Mouse (Mus musculus) embryonic stem cell, embryonic (primary cell): ENCODE results near the gene Pcp2.

Source experiments
- CTCF ChIA-PET, 4 experiments: fragments of 300-600 bp in 2 of 4; fragments of 350-600 bp in 2 of 4; sonication (Branson Sonifier 250); formaldehyde crosslinking; loops; one replicate each; lab custom pipeline; 2022; ENCODE audit warnings: inconsistent platforms in 2 of 4; lab: Charles Lee
- POLR2A ChIA-PET, 4 experiments: fragments of 300-600 bp in 2 of 4; fragments of 350-600 bp in 2 of 4; sonication (Branson Sonifier 250); formaldehyde crosslinking; loops; one replicate each; lab custom pipeline; 2022; ENCODE audit warnings: antibody characterized with exemption in 4 of 4, inconsistent platforms in 1 of 4; lab: Charles Lee

The Pcp2 gene

DNA sequence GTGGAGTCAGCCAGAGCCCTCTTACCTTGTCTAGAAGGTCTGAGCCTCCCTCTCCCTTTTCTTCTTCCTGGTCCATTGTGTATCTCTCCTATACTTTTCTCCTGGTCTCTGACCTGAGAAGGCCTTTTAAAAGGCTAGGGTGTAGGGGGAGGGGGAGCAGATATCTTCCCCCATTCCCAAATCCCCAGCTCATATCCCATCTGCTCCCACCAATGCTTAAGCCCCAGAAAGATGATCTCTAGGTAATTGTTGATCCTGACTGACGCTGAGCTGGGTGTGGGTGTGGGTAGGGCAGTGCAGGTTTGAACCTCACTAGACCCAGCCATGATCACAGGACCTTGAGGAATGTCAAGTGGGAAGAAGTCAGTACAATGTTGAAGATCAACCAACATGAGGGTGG lies at the start of gene Pcp2:
Gene Pcp2 (minus strand): TSS at position 101 of the 400 bp plus-strand sequence.
- ChIA-PET CTCF (no interaction called here), POLR2A (interaction anchor here in 3 of 4 experiments (0.7 to 1.5 kb wide), 5 partner anchors 8 to 165 kb away, joined by 3 to 5 read pairs (median 4); no protein-coding TSS in a partner anchor)

DNA sequence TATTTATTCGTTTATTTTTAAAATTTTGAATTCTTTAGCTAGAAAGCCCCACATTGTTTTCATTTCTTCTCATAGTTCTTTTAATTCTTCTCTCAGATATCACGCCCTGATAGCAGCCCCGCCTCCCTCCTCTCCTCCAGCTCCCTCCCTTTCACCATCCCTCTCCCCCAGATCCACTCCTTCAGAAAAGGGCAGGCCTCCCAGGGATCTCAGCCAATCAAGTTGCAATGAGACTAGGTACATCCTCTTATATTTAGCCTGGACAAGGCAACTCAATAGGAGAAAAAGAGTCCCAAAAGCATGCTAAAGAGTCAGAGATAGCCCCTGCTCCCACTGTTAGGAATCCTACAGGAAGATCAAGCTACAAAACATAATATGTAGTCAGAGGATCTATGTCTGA lies 49.3 kb upstream of the Pcp2 start:
- ChIA-PET POLR2A (interaction anchor here in 3 of 4 experiments (0.6 to 4.4 kb wide), 8 partner anchors 45 to 248 kb away, joined by 3 to 15 read pairs (median 4); partner anchors contain the start of genes C330021F23Rik (in 1 of the 3), Pet100 (in 1 of the 3), Pnpla6 (in 1 of the 3) and Xab2 (in 1 of the 3)), CTCF (interaction anchor here in 1 of 4 experiments (3.3 kb wide), 1 partner anchor 208 kb away, joined by 43 read pairs; the partner anchor contains the start of gene Pex11g)

DNA sequence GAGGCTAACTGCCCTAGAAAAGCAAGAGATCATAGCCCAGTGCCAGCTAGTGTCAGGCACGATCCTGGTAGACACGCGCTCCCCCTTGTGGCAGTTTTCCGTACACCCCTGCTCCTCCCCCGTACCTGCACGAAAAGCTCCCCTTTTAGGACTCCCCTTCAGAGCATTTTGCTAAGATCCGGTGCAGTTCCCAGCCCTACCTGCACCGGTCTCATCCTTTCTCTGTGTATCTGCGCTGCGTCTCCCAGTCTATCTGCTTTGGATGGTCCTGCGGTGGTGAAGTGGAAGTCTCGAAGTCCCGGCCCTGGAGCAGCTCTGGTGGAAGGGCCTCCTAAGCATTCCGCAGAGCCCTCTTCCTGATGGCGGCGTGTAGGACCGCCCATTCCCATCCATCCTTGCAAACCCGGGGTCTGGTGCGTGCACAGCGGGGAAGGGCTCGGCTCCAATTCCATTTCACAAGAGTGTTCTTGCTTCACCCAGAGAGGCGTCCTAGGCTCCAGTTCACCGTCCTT lies 46.7 kb upstream of the Pcp2 start, which contains the start of gene Fcor:
Gene Fcor (minus strand): TSS at position 383 of the 512 bp plus-strand sequence.
- POLR2A ChIA-PET, result interaction anchor here (0.5 to 3.8 kb wide), 56 partner anchors 15 to 449 kb away, joined by 3 to 14 read pairs (median 4); partner anchors contain the start of genes C330021F23Rik (in 4 of the 4), Pnpla6 (in 3 of the 4), Pet100 (in 2 of the 4) and Xab2 (in 2 of the 4)
- CTCF ChIA-PET, result interaction anchor here (0.5 to 3.3 kb wide), 103 partner anchors 9 to 670 kb away, joined by 3 to 43 read pairs (median 4); partner anchors contain the start of genes C330021F23Rik (in 3 of the 4), Insr (in 3 of the 4), Pnpla6 (in 3 of the 4) and Retn (in 3 of the 4)

DNA sequence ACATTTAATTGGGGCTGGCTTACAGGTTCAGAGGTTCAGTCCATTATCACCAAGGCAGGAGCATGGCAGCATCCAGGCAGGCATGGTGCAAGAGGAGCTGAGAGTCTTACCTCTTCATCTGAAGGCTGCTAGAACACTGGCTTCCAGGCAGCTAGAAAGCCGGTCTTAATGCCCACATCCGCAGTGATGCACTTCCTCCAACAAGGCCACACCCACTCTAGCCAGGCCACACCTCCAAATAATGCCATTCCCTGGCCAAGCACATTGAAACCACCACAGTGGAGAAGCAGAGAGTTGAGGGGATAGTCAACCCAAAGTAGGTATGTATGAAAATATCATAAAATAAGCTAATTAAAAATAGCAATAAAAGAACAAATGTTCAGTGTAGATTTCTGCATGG lies 45.0 kb upstream of the Pcp2 start:
- ChIA-PET POLR2A (interaction anchor here in 3 of 4 experiments (0.6 to 3.8 kb wide), 5 partner anchors 17 to 523 kb away, joined by 3 to 14 read pairs (median 3); partner anchors contain the start of gene Pnpla6 (in 1 of the 3)), CTCF (interaction anchor here in 2 of 4 experiments (0.6 to 3.2 kb wide), 6 partner anchors 13 to 111 kb away, joined by 3 to 39 read pairs (median 4); partner anchors contain the start of gene Retn (in 1 of the 2))

DNA sequence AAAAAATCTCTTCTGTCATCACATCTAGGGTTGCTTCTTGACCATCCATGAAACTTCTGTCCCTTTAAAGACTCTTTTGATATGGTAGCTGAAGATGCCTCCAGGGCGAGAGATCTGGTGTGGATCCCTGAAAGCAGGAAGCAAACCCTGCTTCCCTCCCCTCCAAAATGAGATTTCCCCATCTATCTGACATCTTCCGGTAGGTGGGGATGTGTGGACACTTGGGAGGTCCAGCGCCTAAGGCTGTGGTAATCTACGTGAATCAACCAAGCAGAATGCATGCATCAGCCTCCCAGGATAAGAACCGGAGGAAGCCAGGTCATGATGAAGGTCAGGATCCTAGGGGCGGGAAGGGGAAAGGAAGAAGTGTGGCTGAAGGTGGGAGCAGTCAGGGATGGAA lies 40.2 kb upstream of the Pcp2 start, which contains the start of gene Mcemp1:
Gene Mcemp1 (plus strand): TSS at position 248 of the 400 bp plus-strand sequence.
- ChIA-PET POLR2A (interaction anchor here in 3 of 4 experiments (0.6 to 2.7 kb wide), 9 partner anchors 10 to 273 kb away, joined by 3 to 8 read pairs (median 3); partner anchors contain the start of genes Arhgef18 (in 1 of the 3), Retn (in 1 of the 3), Stxbp2 (in 1 of the 3) and Trappc5 (in 1 of the 3)), CTCF (interaction anchor here in 3 of 4 experiments (0.8 to 1.5 kb wide), 3 partner anchors 11 to 106 kb away, joined by 3 to 5 read pairs (median 3); partner anchors contain the start of gene Trappc5 (in 1 of the 3))

DNA sequence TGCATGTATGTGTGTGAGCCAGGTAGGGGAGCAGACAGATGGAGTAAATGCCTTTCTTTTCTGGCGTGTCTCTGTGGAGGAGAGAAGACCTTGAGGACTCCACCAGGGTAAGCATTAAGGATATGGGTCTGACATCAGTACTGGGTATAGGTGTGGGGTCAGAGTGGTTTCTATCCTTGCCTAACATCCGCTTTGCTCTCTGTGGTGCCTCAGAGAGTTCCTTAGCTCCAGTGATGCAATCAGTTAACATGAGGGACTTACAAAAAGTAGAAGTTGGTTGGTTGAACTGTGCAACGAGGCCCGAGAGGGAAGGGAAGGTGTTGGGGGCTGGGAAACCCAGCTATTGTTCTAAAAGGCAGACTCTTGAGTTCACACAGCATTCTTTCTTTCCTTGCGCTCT lies 39.1 kb upstream of the Pcp2 start:
- CTCF ChIA-PET, result interaction anchor here in 1 of 4 experiments (0.6 to 0.7 kb wide), 2 partner anchors 201 to 291 kb away, joined by 3 to 8 read pairs; no protein-coding TSS in a partner anchor
- POLR2A ChIA-PET, result interaction anchor here in 2 of 4 experiments (0.7 to 2.7 kb wide), 5 partner anchors 9 to 51 kb away, joined by 3 to 8 read pairs (median 4); partner anchors contain the start of gene Stxbp2 (in 1 of the 2)

DNA sequence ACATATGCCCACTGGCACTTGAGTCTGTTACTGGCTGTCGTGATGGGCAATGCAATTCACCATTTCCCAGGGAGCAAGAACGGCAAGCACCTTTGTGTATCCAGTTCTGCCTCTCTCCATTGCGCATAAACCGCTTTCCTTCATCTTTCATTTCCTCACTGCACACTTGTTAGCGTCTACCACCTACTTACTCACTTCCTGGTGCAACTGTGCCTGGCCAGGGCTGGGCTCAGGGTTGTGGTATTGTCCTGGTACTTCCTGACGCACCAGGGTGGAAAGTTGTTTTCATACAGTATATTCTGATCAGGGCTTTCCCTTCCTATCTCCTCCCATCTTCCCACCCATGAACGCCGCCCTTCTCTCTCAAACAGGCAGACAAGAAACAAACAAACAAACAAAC lies 35.5 kb upstream of the Pcp2 start:
- ChIA-PET CTCF (interaction anchor here in 1 of 4 experiments (2.5 kb wide), 1 partner anchor 11 kb away, joined by 9 read pairs; the partner anchor contains the start of gene Fcor), POLR2A (no interaction called here)

DNA sequence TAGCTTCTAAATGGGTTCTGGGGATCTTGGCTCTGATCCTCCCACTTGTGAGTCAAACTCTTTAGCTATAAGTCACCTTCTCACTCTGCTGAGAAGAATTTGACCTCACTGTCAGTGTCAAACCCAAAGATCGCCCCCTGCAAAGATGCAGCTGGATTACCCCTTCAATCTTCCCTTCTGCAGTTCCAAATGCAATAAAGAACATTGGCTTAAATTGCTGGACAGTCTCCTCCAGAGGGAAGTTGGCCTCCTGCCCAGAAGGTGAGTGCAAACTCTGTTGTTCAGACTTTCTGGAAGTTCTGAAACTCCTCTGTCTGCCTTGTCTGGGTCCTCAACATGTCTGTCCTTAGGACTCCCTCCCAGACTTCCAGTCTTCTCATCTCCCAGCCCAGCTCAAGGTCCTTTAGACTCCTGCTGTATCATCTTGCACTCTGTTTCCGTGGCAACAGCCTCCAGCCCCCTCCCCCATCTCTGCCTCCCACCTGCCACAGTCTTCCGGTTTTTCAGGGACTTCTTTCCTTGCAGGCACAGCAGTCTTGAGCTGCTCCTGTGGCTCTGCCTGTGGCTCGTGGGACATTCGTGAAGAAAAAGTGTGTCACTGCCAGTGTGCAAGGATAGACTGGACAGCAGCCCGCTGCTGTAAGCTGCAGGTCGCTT lies 31.5 kb upstream of the Pcp2 start:
- POLR2A ChIA-PET, result interaction anchor here in 2 of 4 experiments (0.6 to 1.7 kb wide), 8 partner anchors 11 to 269 kb away, joined by 3 to 6 read pairs (median 3); partner anchors contain the start of genes Fcor (in 1 of the 2) and Stxbp2 (in 1 of the 2)
- CTCF ChIA-PET, result interaction anchor here (0.5 to 2.0 kb wide), 9 partner anchors 11 to 182 kb away, joined by 3 to 8 read pairs (median 4); partner anchors contain the start of genes Fcor (in 4 of the 4) and Trappc5 (in 1 of the 4)

DNA sequence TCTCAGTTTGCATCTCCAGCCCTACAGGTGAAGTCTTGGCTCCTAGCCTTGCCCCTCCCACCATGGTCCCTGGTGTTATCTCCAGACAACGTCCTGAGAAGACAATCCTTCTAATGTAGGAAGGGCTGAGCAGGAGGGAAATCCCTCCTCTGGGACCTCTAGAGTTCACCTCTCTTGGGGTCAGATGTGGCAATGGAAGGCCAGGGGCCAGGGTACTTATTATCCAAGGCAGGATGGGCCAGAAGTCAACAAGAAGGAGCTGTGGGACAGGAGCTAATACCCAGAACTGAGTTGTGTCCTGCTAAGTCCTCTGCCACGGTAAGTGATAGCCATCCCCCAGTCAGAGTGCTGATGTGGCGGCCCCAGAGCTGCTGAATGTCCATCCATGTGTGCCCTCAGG lies 30.2 kb upstream of the Pcp2 start, which contains the start of gene Retn:
Gene Retn (plus strand): TSS at position 245 of the 400 bp plus-strand sequence.
- ChIA-PET CTCF (interaction anchor here (0.6 to 1.7 kb wide), 8 partner anchors 8 to 97 kb away, joined by 3 to 6 read pairs (median 4); partner anchors contain the start of genes Fcor (in 4 of the 4) and Trappc5 (in 1 of the 4)), POLR2A (interaction anchor here in 3 of 4 experiments (0.9 to 2.0 kb wide), 13 partner anchors 9 to 155 kb away, joined by 3 to 8 read pairs (median 3); partner anchors contain the start of genes Fcor (in 1 of the 3), Mcemp1 (in 1 of the 3), Mcoln1 (in 1 of the 3) and Pet100 (in 1 of the 3))

DNA sequence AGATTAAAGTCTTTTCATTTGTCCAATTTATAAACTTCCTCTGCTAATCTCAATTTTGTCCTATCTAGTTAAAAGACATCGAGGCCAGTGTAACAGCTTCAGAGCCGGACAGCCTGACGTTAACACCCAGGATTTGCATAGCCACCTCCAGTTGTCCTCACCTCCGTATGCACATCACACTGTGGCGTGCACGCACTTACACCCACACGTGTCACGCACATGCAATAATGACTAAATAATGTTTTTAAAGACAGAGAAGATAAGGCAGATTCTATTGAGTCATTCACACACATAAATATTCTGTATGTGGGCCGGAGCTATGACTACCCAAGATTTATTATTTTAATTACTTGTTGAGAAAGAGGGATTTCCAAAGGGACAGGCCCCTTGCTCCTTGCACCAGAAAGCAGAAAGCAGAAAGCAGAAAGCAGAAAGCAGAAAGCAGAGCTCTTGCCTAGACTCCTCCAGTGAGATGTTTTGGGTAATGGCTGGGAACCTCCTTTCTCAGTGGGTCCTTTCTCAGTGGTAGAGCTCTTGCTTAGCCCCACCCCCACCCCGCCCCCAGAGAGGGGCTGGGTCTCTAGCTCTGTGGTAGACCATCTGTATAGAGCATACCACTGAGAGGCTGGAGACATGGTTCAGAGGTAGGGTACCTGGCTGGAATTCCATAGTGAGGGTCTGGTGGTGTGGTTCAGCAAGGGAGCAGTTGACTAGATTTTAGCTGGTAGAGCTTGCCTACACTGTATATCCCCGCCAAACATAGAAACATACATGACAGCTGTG lies 29.6 kb upstream of the Pcp2 start:
- POLR2A ChIA-PET, result interaction anchor here in 3 of 4 experiments (0.6 to 2.0 kb wide), 17 partner anchors 9 to 155 kb away, joined by 3 to 8 read pairs (median 3); partner anchors contain the start of genes Fcor (in 2 of the 3), Mcemp1 (in 1 of the 3), Mcoln1 (in 1 of the 3) and Pet100 (in 1 of the 3)
- CTCF ChIA-PET, result interaction anchor here (0.9 to 1.7 kb wide), 7 partner anchors 9 to 96 kb away, joined by 3 to 6 read pairs (median 4); partner anchors contain the start of genes Fcor (in 4 of the 4) and Trappc5 (in 1 of the 4)

DNA sequence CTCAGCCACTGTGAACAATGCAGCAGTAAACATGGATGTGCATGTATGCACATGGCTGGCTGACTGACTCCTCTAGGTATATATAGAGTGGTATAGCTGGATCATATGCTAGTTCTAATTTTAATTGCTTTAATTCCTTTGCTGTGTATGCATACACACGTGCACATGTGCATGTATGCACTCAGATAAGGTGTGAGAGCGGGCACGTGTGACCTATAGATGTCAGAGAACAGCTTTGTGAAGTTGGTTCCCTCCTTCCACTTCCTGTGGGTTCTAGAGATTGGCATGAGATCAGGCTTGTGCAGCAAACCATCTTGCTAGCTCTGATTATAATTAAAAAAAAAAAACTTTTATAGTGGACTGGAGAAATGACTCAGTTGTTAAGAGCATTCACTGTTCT lies 27.5 kb upstream of the Pcp2 start:
- POLR2A ChIA-PET, result no interaction called here
- CTCF ChIA-PET, result interaction anchor here in 1 of 4 experiments (0.5 kb wide), 1 partner anchor 720 kb away, joined by 3 read pairs; no protein-coding TSS in a partner anchor

DNA sequence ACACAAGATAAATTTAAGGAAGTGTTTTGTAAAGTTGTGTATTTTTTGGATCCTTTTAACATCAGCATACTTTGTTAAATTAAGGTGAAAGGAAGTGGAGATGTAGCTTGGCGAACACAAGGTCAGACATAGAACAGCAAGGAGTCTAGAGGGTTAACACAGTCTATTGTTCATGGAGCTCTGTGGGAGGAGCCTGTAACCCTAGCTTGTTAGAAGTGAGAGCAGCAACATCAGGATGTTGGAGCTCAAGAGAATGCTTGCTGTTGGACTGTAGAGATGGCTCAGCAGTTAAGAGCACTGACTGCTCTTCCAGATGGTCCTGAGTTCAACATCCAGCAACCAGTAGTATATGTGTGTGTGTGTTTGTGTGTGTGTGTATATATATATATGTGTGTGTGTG lies 23.6 kb upstream of the Pcp2 start:
- ChIA-PET POLR2A (interaction anchor here in 3 of 4 experiments (0.7 to 2.3 kb wide), 14 partner anchors 10 to 498 kb away, joined by 3 to 14 read pairs (median 4); partner anchors contain the start of genes Fcor (in 2 of the 3), C330021F23Rik (in 1 of the 3), Mcemp1 (in 1 of the 3) and Pet100 (in 1 of the 3)), CTCF (interaction anchor here (0.9 to 1.4 kb wide), 5 partner anchors 23 to 69 kb away, joined by 3 to 11 read pairs (median 4); partner anchors contain the start of genes Fcor (in 3 of the 4) and Trappc5 (in 1 of the 4))

DNA sequence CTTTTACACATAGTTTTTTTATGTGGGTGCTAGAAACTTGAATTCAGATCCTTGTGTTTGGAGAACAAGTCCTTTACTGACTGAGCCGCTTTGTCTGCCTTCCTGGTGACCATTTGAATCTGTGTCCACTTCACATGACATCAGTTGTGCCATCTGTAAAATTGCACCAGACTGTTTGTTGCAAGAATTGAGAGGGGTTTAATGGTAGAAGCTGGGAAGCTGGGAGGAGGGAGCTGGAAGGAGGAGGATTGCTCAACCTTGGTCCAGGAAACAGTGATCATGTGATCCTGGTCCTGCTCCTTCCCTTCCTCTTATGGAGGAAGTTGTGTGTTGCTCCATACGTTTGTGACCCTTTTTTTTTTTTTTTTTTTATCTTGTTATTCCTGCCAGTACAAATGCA lies 22.9 kb upstream of the Pcp2 start:
- POLR2A ChIA-PET, result interaction anchor here in 3 of 4 experiments (0.7 to 2.3 kb wide), 8 partner anchors 16 to 498 kb away, joined by 3 to 7 read pairs (median 4); partner anchors contain the start of genes Fcor (in 2 of the 3), C330021F23Rik (in 1 of the 3), Pet100 (in 1 of the 3) and Xab2 (in 1 of the 3)
- CTCF ChIA-PET, result interaction anchor here (0.9 to 1.4 kb wide), 5 partner anchors 24 to 70 kb away, joined by 3 to 11 read pairs (median 5); partner anchors contain the start of genes Fcor (in 2 of the 4) and Trappc5 (in 1 of the 4)

DNA sequence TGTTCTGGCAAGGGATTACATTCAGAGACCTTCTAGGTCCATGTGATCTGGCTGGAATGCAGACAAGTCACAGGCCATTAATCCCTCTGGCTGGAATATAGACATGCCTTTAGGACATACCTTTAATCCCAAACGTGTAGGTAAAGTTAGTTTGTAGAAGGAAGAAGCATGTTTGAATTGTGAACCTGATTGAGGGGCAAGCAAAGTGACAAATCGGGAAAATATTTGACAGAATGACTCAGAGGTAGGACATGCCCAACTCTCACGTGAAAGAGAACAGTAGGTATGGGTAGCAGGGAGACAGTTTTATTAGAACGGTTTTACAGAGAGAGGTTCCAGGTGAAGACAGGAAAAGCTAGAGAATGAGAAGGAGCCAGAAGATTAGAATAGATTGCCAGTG lies 22.2 kb upstream of the Pcp2 start:
- POLR2A ChIA-PET, result interaction anchor here in 2 of 4 experiments (0.6 to 2.3 kb wide), 4 partner anchors 15 to 146 kb away, joined by 4 to 7 read pairs (median 5); partner anchors contain the start of gene Fcor (in 1 of the 2)
- CTCF ChIA-PET, result interaction anchor here in 2 of 4 experiments (0.7 to 1.4 kb wide), 2 partner anchors 8 to 24 kb away, joined by 4 read pairs; partner anchors contain the start of gene Fcor (in 1 of the 2)

DNA sequence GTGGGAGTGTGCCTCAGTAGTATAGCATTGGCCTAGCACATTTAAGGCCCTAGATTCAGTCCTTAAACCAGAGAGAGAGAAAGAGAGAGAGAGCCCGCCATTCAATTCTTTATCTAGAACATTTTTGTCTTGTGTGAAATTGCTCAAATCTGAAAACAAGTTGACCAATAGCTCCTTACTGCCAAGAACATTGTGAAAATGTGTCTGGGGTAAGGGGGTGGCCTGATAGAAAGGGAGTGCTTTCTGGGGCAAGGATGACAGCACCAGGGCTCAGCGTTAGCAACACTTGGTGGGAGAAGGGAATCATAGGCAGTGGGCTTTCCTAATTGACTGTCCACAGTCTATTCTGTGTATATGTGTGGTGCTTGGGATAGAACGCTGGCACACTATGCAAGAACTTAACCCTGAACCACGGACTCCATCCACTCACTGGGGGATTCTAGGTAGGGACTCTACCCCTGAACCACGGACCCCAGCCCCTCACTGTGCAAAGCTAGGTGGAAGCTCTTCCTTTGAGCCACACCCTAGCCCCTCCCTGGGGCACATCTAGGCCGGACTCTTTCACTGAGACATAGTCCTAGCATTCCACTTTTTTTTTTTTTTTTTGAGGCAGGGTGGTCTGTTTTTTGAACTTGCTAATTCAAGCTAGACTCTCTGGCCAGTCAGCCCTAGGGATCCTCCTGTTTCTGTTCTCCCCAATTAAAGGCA lies 21.6 kb upstream of the Pcp2 start:
- CTCF ChIA-PET, result interaction anchor here in 3 of 4 experiments (0.7 to 2.5 kb wide), 5 partner anchors 9 to 29 kb away, joined by 3 to 12 read pairs (median 6); partner anchors contain the start of genes Fcor (in 3 of the 3), Retn (in 1 of the 3) and Trappc5 (in 1 of the 3)
- POLR2A ChIA-PET, result interaction anchor here in 2 of 4 experiments (0.6 to 2.3 kb wide), 6 partner anchors 14 to 141 kb away, joined by 3 to 10 read pairs (median 5); partner anchors contain the start of genes Fcor (in 2 of the 2) and Stxbp2 (in 1 of the 2)
